Mouse (Mus musculus) kidney, adult 9 months (tissue): ENCODE measurements around the gene Zfp770.
"Not testable (repeated sequence)": the region's sequence is repeated elsewhere in the genome, so short reads cannot be mapped to it uniquely, and the experiment has no call there.

ENCODE experiments used
- DNase-seq: peaks from one replicate; pipeline ENCODE4 v3.0.0; 2022

The Zfp770 gene

GRCm38 (mm10) chr2:114200932-114201559 is at the start of gene Zfp770:
Gene Zfp770, minus strand, starts transcription at chr2:114201469.
- peak; percentile 82 for DNase-seq

DNA sequence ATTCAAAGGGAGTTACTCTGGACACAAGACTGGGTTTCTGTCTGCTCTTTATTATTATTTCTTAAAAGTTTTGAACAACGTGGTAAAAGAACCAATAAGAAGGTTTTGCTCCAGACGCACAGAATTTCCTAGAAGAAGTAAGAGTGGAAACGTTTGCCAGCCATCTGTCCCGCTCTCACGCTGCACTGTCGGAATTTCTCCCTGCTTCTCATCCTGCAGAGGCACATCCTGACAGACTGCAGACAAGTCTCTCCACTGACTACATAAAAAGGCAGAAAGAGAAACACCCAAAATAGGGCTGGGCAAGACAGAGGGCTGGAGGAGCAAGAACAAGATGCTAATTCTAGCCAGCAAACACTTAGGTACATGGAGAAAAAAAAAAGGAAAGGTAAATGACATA is 48.2 kb upstream of the Zfp770 start:
- DNase-seq: no peak

DNA sequence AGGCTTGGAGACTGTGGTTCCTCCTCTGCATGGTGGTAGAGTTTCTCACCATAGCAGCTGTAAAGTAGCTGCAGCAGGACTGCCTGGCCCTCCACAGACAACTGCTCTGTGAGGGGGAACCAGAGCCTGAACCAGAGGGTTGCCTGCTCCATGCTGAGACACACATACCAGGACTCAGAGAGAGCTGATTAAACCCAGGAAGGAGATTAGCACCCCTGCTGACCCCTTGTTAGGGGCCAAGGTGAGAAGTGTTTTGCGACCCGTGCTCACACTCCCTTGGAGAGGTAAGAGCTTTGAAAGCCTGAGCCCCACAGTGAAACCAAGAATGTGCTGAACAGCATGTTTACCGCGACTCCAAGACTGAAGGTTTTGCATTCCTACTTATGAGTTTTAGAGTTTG is 36.4 kb upstream of the Zfp770 start:
- DNase-seq: no peak

DNA sequence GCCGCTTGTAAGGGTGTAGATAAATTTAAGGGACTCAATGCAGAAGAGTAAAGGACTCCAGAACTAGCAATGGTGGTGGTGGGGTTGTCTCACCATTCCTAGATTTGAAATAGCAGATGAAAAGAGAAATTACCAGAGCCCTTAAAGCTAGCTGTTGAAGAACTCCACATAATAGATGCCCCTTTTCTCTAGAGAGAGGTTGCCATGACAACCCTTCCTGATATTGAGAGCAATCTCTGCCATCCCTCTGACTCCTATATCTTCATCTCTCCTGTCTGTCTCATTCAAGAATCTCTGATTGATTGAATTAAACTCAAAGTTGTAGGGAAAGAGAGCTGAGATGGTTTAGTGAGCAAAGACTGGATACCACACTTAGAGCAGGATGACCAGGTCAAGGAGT is 35.3 kb upstream of the Zfp770 start:
- no peak for DNase-seq

GRCm38 (mm10) chr2:114235584-114235983 is 34.3 kb upstream of the Zfp770 start:
- no peak for DNase-seq

DNA sequence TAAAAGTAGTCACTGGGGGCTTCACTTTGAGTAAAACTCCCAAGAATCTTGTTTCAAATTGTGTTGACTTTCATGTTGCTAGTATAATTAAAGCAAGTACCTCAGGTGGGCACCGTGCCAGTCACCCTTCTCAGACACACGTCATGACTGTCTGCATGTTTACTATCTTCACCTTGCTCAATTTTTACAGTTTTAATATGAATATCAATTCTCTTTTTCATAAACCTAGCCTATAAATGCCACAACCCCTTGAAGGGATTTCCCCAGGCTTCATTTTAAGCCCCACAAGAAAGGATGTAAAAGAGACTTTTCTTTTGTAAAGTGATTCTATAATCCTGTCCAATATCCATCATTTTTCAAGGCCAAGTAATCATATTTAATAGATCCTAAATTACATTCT is 30.0 kb upstream of the Zfp770 start:
- DNase-seq: no peak

- DNase-seq: no peak
Measured at GRCm38 (mm10) chr2:114228672-114229071, 27.4 kb upstream of the Zfp770 start.

DNA sequence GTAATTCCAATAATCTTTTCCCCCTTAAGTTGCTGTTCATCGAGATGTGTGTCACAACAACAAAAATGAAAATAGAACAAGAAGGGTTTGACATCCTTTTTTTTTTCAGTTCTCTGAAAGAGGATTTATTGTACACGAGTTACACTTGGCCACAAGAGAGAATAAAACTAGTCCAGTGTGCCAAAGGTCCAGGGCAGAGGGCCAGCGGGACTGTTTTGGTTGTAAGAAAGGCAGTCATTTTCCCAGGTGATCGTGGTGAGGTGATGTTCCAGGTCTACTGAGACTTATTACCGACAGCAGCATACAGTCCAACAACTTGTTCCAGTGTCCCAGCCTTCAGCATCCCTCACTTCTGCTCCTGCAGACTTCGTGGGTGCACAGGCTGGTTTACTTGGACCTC is 3.8 kb upstream of the Zfp770 start:
- peak; percentile 13 for DNase-seq

DNA sequence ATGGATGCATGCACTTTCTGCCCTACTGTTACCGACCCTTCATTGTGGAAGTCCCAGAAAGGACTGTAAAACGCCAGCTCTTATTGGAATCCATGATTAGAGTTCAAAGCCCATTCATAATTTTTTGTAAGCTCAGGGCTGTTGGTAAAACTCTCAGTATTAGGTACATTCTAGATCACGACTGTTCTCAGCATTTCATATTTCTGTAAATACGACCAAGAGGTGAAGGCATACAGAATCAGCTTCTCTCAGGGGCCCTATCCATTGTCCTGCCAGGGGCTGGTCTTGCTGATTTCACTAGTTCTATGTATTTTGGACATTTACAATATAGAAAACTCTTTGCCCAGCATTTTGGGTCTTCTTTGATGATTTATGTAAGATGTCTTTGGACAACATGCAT is 305 bp upstream of the Zfp770 start:
- no peak for DNase-seq

- DNase-seq: no peak
Measured at GRCm38 (mm10) chr2:114196421-114196820, 4.8 kb downstream of the Zfp770 start.

- not testable (repeated sequence) for DNase-seq
Measured at GRCm38 (mm10) chr2:114186924-114187323, 14.3 kb downstream of the Zfp770 start, which contains the start of gene Aqr. Gene Aqr, minus strand, starts transcription at chr2:114187024.

DNA sequence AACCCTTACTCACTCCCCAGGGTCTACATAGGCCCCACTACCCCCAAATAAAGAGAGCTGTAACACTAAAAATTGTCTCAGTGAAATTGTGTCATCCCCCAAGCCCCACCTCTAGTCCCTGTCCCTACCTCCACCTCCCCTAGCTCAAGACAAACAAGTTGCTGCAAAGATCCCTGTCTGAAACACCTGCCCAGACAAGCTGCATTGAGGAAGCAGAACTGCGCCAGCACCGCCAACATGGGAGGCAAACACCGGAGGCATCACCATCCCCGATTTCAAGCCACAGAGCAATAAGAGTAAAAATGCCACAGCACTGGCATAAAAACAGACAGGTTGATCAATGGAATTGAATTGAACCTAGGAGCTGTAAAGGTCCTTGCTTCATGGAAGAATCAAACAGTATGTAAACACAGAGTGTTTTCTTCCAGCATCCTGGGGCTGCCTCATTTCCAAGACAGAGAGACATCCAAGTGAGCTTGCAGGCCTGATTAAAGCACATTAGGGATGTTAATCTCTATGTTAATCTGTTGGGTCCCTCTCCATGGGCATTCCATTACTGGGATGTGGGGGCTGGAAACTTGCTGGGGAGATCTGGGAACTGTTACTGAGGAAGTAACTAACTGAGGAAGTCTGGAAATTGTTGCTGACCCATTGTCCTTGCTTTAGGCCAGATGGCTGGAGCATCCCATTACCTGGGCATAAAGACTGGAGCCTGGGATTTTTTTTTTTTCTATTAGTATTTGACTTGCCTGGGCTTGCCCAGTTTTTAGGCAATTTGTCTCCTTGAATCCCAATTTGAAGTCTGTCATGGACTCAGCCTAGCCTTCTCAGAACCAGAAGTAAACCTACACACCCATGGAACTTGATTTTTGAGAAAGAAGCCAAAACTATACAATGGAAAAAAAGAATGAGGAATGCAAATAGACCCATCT is 23.2 kb downstream of the Zfp770 start:
- DNase-seq: no peak

DNA sequence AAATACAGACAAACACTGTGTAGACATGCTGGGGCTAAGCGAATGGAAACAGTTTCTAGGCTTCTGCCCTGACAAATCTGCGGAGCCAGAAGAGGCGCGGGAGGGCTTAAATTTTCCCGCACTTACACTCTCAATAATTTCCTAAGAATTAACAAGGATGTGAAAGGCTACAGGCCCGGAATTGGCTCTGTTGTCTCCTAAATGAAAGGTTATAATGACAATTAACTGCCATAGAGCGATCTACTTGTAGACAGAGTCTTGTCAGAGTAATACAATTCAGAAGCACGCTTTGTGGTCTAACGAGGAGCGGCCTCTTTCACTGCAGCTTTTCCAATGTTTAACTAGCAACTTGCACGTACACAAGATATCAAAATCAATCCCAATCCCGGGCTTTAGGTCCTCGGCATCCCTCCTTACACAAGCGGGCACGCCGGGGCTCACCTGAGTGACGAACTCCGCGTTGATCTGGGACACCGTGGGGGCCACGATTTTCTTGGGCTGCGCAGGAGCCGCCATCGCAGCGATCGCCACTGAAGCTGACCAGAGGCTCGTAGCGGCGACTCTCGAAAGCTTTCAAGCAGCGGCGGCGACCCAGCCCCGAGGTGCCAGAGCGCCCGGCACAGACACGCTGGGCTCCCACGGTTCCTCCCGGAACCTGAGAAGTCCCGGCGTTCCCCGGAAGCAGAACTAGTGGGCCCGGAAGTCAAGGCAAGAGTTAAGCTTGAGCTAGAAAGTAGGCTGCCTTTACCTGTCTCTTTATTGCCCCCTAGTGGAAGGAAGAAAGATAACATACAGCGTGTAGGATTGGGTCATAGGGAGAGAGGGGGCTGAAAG is 26.4 kb downstream of the Zfp770 start:
- DNase-seq: peak; percentile 90

DNA sequence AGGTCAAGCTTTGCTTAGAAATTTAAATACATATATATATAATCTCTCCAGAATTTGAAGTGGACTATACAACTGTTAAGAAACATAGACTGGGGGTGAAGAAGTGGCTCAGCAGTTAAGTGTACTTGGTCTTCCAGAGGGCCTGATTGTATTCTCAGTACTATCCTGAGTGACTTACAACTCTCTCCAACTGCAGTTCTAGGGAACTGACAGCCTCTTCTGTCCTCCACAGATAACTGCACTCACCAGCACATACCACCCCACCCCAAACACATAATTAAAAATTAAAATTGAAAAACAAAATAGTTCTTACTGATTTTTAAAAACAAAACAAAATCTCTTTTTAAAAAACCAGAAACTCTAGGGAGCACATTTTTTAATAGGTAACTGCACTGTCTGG is 28.0 kb downstream of the Zfp770 start:
- no peak for DNase-seq

GRCm38 (mm10) chr2:114167837-114168236 is 33.4 kb downstream of the Zfp770 start:
- no peak for DNase-seq

DNA sequence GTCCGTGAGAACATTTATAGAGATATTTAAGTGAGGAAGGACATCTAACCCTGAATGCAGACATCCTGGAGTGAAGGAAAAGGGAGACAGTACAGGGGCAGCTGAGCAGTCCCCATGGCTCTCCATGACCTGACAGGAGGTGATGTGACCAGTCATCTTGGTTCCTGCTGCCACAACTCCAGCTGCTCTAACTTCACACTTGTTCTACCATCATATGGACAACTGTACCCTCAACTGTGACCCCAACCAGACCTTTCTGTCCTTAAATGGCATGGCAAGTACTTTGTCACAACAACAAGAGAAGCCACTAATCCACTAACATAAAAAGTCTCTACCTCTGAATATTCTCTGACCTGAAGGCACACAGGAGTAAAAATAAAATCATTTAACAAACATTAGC is 39.3 kb downstream of the Zfp770 start:
- DNase-seq: no peak

DNA sequence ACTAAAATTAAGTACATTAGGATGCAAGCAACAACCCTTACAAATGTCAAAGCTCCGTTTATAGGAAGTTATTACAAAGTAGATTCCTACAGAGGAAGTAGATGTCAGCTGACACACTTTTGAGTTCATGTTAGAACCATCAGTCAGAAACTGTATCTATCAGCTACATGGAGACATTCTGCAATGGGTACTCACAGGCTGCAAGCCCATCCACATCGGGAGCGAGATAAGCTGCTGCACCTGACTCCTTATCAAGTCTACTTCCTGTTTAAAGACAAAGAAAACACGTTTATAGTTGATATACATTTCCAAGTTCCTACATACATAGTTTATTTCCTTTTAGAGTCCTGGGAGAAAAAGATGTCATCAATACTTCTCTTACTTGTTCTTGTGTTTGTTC is 43.9 kb downstream of the Zfp770 start:
- DNase-seq: no peak

DNA sequence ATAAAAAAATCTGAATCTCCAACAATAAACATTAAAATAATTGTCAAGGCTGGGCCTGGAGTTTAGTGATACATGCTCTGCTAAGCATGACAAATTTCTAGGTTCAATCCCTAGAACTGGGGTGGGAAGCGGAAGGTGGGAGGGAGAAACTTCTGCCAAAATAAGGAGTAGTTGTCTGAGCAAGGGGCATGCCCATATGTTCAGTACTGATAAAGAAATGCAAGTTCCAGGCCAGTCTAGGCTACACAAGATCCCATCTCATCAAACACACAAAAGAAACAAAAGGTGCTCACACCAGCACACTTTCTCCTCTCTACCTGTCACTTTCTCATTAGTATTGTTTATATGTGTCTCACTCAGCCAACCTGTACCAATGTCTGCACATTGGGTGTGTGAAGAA is 44.6 kb downstream of the Zfp770 start:
- no peak for DNase-seq

DNA sequence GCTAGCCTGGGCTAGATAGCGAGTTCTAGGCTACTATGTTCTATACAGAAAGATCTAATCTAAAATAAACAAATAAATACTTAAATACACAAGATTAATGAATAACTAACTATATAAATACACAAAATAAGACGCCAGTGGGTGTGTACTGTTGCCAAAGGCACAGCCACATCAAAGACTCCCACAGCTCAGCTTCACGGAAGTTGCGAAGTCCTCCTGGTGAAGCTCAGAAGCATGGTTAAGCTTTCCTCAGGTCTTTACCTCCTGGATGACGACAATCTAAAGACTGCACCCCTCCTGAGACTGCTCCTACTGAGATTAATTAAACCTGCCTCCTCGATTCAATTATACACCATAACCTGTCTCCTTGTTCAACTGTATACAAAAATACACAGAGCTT is 48.0 kb downstream of the Zfp770 start:
- DNase-seq: no peak

GRCm38 (mm10) chr2:114146864-114147458 is 54.3 kb downstream of the Zfp770 start:
- DNase-seq: no peak

DNA sequence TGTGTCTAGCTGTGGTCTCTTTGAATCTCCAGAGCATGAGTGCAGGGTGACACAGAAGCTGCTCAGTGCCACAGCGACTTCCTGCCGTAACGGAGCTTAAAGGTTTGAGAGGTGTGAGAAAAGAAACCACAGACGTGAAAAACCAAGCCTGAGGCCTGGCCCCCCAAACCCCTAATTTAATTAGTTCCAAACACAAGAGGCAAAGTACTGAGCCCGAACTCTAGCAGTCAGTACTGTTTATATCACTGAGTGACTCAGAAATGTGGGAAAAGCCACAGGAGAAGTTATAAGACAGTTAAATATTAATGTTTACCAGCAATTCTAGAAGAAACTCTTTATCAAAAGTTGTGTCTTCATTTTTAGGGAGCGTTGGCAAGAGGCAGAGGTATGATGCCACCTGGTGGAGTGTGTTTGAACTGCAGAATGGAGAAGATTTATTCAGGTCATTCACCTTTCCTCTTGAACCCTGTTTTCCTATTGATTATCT is 55.9 kb downstream of the Zfp770 start:
- peak; percentile 40 for DNase-seq

- DNase-seq: no peak
Measured at GRCm38 (mm10) chr2:114144915-114145314, 56.4 kb downstream of the Zfp770 start.

- DNase-seq: no peak
Measured at GRCm38 (mm10) chr2:114143842-114144241, 57.4 kb downstream of the Zfp770 start.
